Comparison of ENCODE assay signal across 8 mouse cellular contexts in the genomic region with DNA sequence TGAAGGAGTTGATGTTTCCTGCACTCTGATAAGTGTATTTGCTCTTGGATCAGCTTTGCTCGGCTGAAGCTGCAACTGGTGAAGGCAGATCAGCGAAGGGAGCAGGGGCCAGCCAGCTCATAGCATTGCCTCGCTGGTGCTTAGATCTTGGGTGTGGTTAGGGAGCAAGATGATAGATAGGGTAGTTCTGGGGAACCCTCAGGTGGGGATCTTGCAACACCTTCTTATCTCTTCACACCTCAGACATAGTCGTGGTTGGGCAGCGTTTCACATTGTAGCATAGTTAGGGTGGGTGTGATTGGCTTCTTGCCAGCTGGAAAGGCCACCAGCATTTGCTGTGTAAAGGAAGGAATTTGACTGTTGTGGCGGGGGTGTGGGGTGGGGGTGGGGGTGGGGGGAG. TPM values are rescaled to one million over a fixed set of nuclear protein-coding genes. Genes with fewer than 3 reads are reported as not detected.
DNase-seq lines count a peak whose midpoint lies in the region; ATAC-seq and TF ChIP-seq lines count a peak whose summit lies in the region.
"Had no signal": no experiment of that assay in that cellular context is flagged by ENCODE, and none has a peak within 500 bp of the region (broad histone marks: within the 10 kb centered on the region; RNA-seq: fewer than 3 reads in every experiment).

No protein-coding gene starts in this region.

- 22% methylated on average over 6 of the region's 6 CpGs for WGBS in limb, embryonic 14.5 days
- WGBS in limb, embryonic 10.5 days = 51% methylated on average over 6 of the region's 6 CpGs
- 7% methylated on average over 6 of the region's 6 CpGs for WGBS in heart, embryonic 13.5 days
- 56% methylated on average over 6 of the region's 6 CpGs for WGBS in forebrain, embryonic 15.5 days

- H3K4me2 ChIP-seq in limb, embryonic 14.5 days (replicated peaks; ENCODE audit: low read depth, low read length, severe bottlenecking) = no peak overlapping the region
- peak overlapping the region; percentile 53 for H3K4me2 ChIP-seq in heart, embryonic 13.5 days
- no peak overlapping the region for H3K4me2 ChIP-seq in forebrain, embryonic 15.5 days (replicated peaks)
- H3K4me2 ChIP-seq: limb, embryonic 12.5 days had no signal

- no peak for TF ChIP-seq POLR2A in limb, embryonic 14.5 days (IDR thresholded peaks at IDR 0.05; ENCODE audit: borderline replicate concordance, extremely low read depth, insufficient read depth, insufficient read length)

- H3K27ac ChIP-seq in limb, embryonic 14.5 days (replicated peaks; ENCODE audit: low read depth, low read length) = no peak overlapping the region
- H3K27ac ChIP-seq in limb, embryonic 10.5 days = no peak overlapping the region; the same call in 1 of the 2 replicates
- H3K27ac ChIP-seq in heart, embryonic 13.5 days (replicated peaks) = peak overlapping the region; percentile 92
- H3K27ac ChIP-seq in forebrain, embryonic 15.5 days (replicated peaks) = no peak overlapping the region
- H3K27ac ChIP-seq: limb, embryonic 12.5 days had no signal

- ATAC-seq in limb, embryonic 14.5 days (ENCODE audit: low FRiP score, low read depth) = no peak
- ATAC-seq in heart, embryonic 13.5 days (ENCODE audit: extremely low read depth, insufficient number of reproducible peaks, low FRiP score, low TSS enrichment) = no peak
- no peak for ATAC-seq in forebrain, embryonic 15.5 days (replicated peaks)

- no peak overlapping the region for H3K4me3 ChIP-seq in limb, embryonic 14.5 days (replicated peaks; ENCODE audit: low read length)
- no peak overlapping the region for H3K4me3 ChIP-seq in limb, embryonic 10.5 days
- no peak overlapping the region for H3K4me3 ChIP-seq in heart, embryonic 13.5 days
- H3K4me3 ChIP-seq in forebrain, embryonic 15.5 days = no peak overlapping the region
- H3K4me3 ChIP-seq: limb, embryonic 12.5 days had no signal

- H3K27me3 ChIP-seq in limb, embryonic 14.5 days (ENCODE audit: control insufficient read depth, insufficient read depth, low read length) = no peaks in the 10 kb centered on the region
- H3K27me3 ChIP-seq in limb, embryonic 10.5 days (ENCODE audit: low read depth, poor library complexity, severe bottlenecking) = no peaks in the 10 kb centered on the region
- H3K27me3 ChIP-seq in heart, embryonic 13.5 days (replicated peaks) = no peaks in the 10 kb centered on the region
- H3K27me3 ChIP-seq in forebrain, embryonic 15.5 days = no peaks in the 10 kb centered on the region
- H3K27me3 ChIP-seq: limb, embryonic 12.5 days had no signal

- no peak overlapping the region for H3K9ac ChIP-seq in limb, embryonic 14.5 days (ENCODE audit: low read depth, low read length, severe bottlenecking)
- H3K9ac ChIP-seq in heart, embryonic 13.5 days = peak overlapping the region; percentile 65
- no peak overlapping the region for H3K9ac ChIP-seq in forebrain, embryonic 15.5 days (replicated peaks)
- H3K9ac ChIP-seq: limb, embryonic 12.5 days had no signal

- H3K36me3 ChIP-seq in limb, embryonic 14.5 days (ENCODE audit: control insufficient read depth, insufficient read depth, low read length) = no peaks in the 10 kb centered on the region
- H3K36me3 ChIP-seq in limb, embryonic 10.5 days = peaks cover 9% of the 10 kb centered on the region; the same call in 1 of the 2 replicates
- peaks cover 9% of the 10 kb centered on the region for H3K36me3 ChIP-seq in heart, embryonic 13.5 days
- no peaks in the 10 kb centered on the region for H3K36me3 ChIP-seq in forebrain, embryonic 15.5 days
- H3K36me3 ChIP-seq: limb, embryonic 12.5 days had no signal

- DNase-seq in limb, embryonic 14.5 days (ENCODE audit: low spot score) = peak; percentile 47
- no peak for DNase-seq in limb, embryonic 10.5 days (ENCODE audit: low spot score)
- DNase-seq in liver = peak; percentile 74
- DNase-seq in right cerebral cortex, postnatal 4 days = peak; percentile 13
- DNase-seq in gastrocnemius, adult 8-10 months (ENCODE audit: low spot score in 2 of 2) = no peak

- peaks cover 13% of the 10 kb centered on the region for H3K4me1 ChIP-seq in limb, embryonic 14.5 days (ENCODE audit: control insufficient read depth, insufficient read depth, low read length)
- peaks cover 5% of the 10 kb centered on the region; the same call in 1 of the 2 replicates for H3K4me1 ChIP-seq in limb, embryonic 10.5 days
- peaks cover 66% of the 10 kb centered on the region for H3K4me1 ChIP-seq in heart, embryonic 13.5 days
- peaks cover 7% of the 10 kb centered on the region for H3K4me1 ChIP-seq in forebrain, embryonic 15.5 days

- no peaks in the 10 kb centered on the region for H3K9me3 ChIP-seq in limb, embryonic 14.5 days (ENCODE audit: control insufficient read depth, low read length)
- no peaks in the 10 kb centered on the region for H3K9me3 ChIP-seq in limb, embryonic 10.5 days (replicated peaks)
- H3K9me3 ChIP-seq in heart, embryonic 13.5 days = no peaks in the 10 kb centered on the region
- no peaks in the 10 kb centered on the region for H3K9me3 ChIP-seq in forebrain, embryonic 15.5 days
- H3K9me3 ChIP-seq: limb, embryonic 12.5 days had no signal

RNA-seq across cellular contexts. Expression of gene Ccdc6, which starts 36.3 kb away (rescaled TPM):
- 29.6 and 31.4 TPM in 2 replicates for polyA plus RNA-seq in limb, embryonic 14.5 days (2012; rRNA removed)
- 23.1 and 26.8 TPM in 2 replicates for polyA plus RNA-seq in limb, embryonic 14.5 days (2014; fragmentation: Nextera tagmentation; extraction: Ambion mirVana)
- polyA plus RNA-seq in limb, embryonic 10.5 days (2016; fragmentation: Nextera tagmentation; extraction: Ambion mirVana) = 15.6 and 15.8 TPM in 2 replicates
- polyA plus RNA-seq in heart, embryonic 13.5 days (2015; fragmentation: Nextera tagmentation; extraction: Ambion mirVana) = 12.5 and 12.9 TPM in 2 replicates
- 16.7 and 17.5 TPM in 2 replicates for polyA plus RNA-seq in forebrain, embryonic 15.5 days (2015; fragmentation: Nextera tagmentation; extraction: Ambion mirVana)
- total RNA-seq in gastrocnemius, adult 8-10 months (2022) = 100 to 1,000 TPM; 102 to 119 (median 108) TPM

Comparison
In these comparisons a context has a peak if more than half of its experiments do, and no peak if none do; other contexts are left out.
1. DNase-seq: peak in limb, embryonic 14.5 days (single experiment), liver (single experiment) and right cerebral cortex, postnatal 4 days (single experiment); none in limb, embryonic 10.5 days (single experiment) and gastrocnemius, adult 8-10 months (0 of 2).